8 mouse cellular contexts compared by ENCODE assay signal in the genomic region with DNA sequence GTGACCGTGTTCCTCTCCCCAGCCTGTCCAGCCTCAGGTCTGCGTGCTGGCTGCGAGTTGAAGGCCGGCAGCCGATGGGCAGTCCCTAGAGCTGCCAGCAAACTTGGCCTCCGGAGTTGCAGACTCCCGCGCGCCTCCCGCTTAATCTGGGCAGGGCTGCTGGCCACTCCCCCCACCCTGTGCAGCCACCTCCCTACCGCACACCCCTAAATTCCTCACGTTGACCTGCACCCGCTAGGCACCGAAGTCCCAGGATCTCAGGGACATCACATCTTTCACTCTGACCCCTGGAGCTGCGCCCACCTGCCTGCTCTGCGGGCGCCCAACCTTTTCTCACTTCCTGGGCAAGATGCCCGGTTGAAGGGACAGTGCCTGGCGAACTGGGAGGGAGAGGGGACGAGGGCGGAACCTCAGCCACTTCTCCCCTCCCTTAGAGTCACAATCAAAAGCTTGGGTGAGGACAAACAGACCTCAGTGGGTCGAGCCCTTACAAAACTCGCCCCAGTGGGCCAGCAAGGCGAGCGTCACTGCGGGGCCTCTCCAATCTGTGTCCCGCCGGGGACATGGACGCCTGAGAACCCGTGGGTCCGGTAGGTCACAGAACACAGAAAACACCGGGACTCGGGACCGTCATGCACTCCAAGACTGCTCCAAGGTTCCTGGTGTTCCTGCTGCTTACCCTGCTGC. TPM values are rescaled to one million over a fixed set of nuclear protein-coding genes. Genes with fewer than 3 reads are reported as not detected.
DNase-seq lines count a peak whose midpoint lies in the region; ATAC-seq and TF ChIP-seq lines count a peak whose summit lies in the region.

Gene Col4a4, minus strand, starts transcription at position 137 of the 687 bp plus-strand sequence.
Gene Col4a3, plus strand, starts transcription at position 209 of the 687 bp plus-strand sequence.

- no peak for TF ChIP-seq CTCF in small intestine, adult 2 months (IDR thresholded peaks at IDR 0.05; ENCODE audit: extremely low read depth, insufficient read length, insufficient replicate concordance, low read depth, low read length)

- no peak for TF ChIP-seq POLR2A in small intestine, adult 2 months (IDR thresholded peaks at IDR 0.05; ENCODE audit: low read depth, low read length)

- no peak for ATAC-seq in megakaryocyte, adult 5-6 weeks (ENCODE audit: poor library complexity, severe bottlenecking)
- ATAC-seq in embryonic facial prominence, embryonic 11.5 days (replicated peaks; ENCODE audit: insufficient number of reproducible peaks, low FRiP score, low TSS enrichment, low read depth) = 0 out of 2 replicates have a peak, but pooled peaks have one; percentile 48
- ATAC-seq in heart, embryonic 12.5 days (ENCODE audit: insufficient number of reproducible peaks, low FRiP score) = no peak

- peak within 1 kb of the TSS; percentile 47 for H3K9ac ChIP-seq in embryonic facial prominence, embryonic 11.5 days (replicated peaks; ENCODE audit: low read length)
- peak within 1 kb of the TSS; percentile 65 for H3K9ac ChIP-seq in heart, embryonic 12.5 days

- H3K4me2 ChIP-seq in embryonic facial prominence, embryonic 11.5 days (ENCODE audit: low read depth, low read length) = peak within 1 kb of the TSS; percentile 72
- peak within 1 kb of the TSS; percentile 83 for H3K4me2 ChIP-seq in heart, embryonic 12.5 days

- peak; percentile 14 for DNase-seq in embryonic facial prominence, embryonic 11.5 days (ENCODE audit: low spot score)
- peak; percentile 86 for DNase-seq in kidney, adult 9 months
- DNase-seq in lung, postnatal 14 days = peak; percentile 65
- DNase-seq in thymus, adult 18-20 months = no peak

- H3K27ac ChIP-seq in embryonic facial prominence, embryonic 11.5 days (replicated peaks; ENCODE audit: low read depth, low read length) = no peak within 1 kb of the TSS
- no peak within 1 kb of the TSS for H3K27ac ChIP-seq in heart, embryonic 12.5 days (ENCODE audit: poor library complexity, severe bottlenecking)
- no peak within 1 kb of the TSS for H3K27ac ChIP-seq in small intestine, adult 2 months (ENCODE audit: insufficient read depth, low read depth, low read length)

- peaks cover 16% of the 10 kb centered on the region for H3K4me1 ChIP-seq in megakaryocyte, embryonic 14.5 days
- no peaks in the 10 kb centered on the region for H3K4me1 ChIP-seq in embryonic facial prominence, embryonic 11.5 days (ENCODE audit: control insufficient read depth, insufficient read depth, low read length)
- peaks cover 12% of the 10 kb centered on the region for H3K4me1 ChIP-seq in heart, embryonic 12.5 days (replicated peaks)
- H3K4me1 ChIP-seq in small intestine, adult 2 months (ENCODE audit: control insufficient read depth, insufficient read depth, insufficient read length, low read length) = peaks cover 5% of the 10 kb centered on the region; the same call in 1 of the 2 replicates

- no peaks in the 10 kb centered on the region for H3K36me3 ChIP-seq in megakaryocyte, embryonic 14.5 days (replicated peaks; ENCODE audit: low read length)
- H3K36me3 ChIP-seq in embryonic facial prominence, embryonic 11.5 days (replicated peaks; ENCODE audit: control insufficient read depth, insufficient read depth, low read depth, low read length) = no peaks in the 10 kb centered on the region
- H3K36me3 ChIP-seq in heart, embryonic 12.5 days = no peaks in the 10 kb centered on the region
- no peaks in the 10 kb centered on the region for H3K36me3 ChIP-seq in small intestine, adult 2 months (ENCODE audit: control insufficient read depth, insufficient read depth, low read length)

- 4% methylated on average over 34 of the region's 34 CpGs for WGBS in embryonic facial prominence, embryonic 11.5 days
- WGBS in heart, embryonic 12.5 days = 4% methylated on average over 34 of the region's 34 CpGs
- WGBS in small intestine, adult 2 months = 2% methylated on average over 34 of the region's 34 CpGs

- peaks cover 34% of the 10 kb centered on the region for H3K27me3 ChIP-seq in megakaryocyte, embryonic 14.5 days (replicated peaks)
- peaks cover 14% of the 10 kb centered on the region for H3K27me3 ChIP-seq in embryonic facial prominence, embryonic 11.5 days (ENCODE audit: control insufficient read depth, insufficient read depth, low read length)
- H3K27me3 ChIP-seq in heart, embryonic 12.5 days (replicated peaks) = peaks cover 26% of the 10 kb centered on the region
- no peaks in the 10 kb centered on the region; the same call in 1 of the 2 replicates for H3K27me3 ChIP-seq in small intestine, adult 2 months (ENCODE audit: control insufficient read depth, insufficient read depth, low read length)

- H3K4me3 ChIP-seq in megakaryocyte, embryonic 14.5 days (replicated peaks) = peak within 1 kb of the TSS; percentile 80
- peak within 1 kb of the TSS; percentile 30 for H3K4me3 ChIP-seq in embryonic facial prominence, embryonic 11.5 days (ENCODE audit: low read depth, low read length)
- H3K4me3 ChIP-seq in heart, embryonic 12.5 days = peak within 1 kb of the TSS; percentile 51
- H3K4me3 ChIP-seq in small intestine, adult 2 months (ENCODE audit: low read depth, low read length) = peak within 1 kb of the TSS; percentile 26

- H3K9me3 ChIP-seq in megakaryocyte, embryonic 14.5 days = no peaks in the 10 kb centered on the region
- H3K9me3 ChIP-seq in embryonic facial prominence, embryonic 11.5 days (replicated peaks; ENCODE audit: control insufficient read depth, low read length) = no peaks in the 10 kb centered on the region
- H3K9me3 ChIP-seq in heart, embryonic 12.5 days (replicated peaks) = no peaks in the 10 kb centered on the region

RNA-seq across cellular contexts. Expression of gene Col4a4, which starts in this region (rescaled TPM):
- polyA plus RNA-seq in megakaryocyte, embryonic 14.5 days (2012; ENCODE audit: insufficient read depth, low replicate concordance) = 0.01 TPM in 1 of 2 replicates, not detected in the other
- not detected in 2 replicates for total RNA-seq in megakaryocyte, adult 5-6 weeks (2015)
- total RNA-seq in megakaryocyte, adult 5-6 weeks (2017) = not detected in 2 replicates
- 0.10 and 0.25 TPM in 2 replicates for polyA plus RNA-seq in embryonic facial prominence, embryonic 11.5 days (2014; fragmentation: Nextera tagmentation; extraction: Ambion mirVana)
- polyA plus RNA-seq in heart, embryonic 12.5 days (2016; fragmentation: Nextera tagmentation; extraction: Ambion mirVana) = 0.33 and 0.49 TPM in 2 replicates
- polyA plus RNA-seq in small intestine, adult 2 months (2012; rRNA removed) = 0.06 and 0.08 TPM in 2 replicates

RNA-seq across cellular contexts. Expression of gene Col4a3, which starts in this region (rescaled TPM):
- 0.04 TPM in 1 of 2 replicates, not detected in the other for polyA plus RNA-seq in megakaryocyte, embryonic 14.5 days (2012; ENCODE audit: insufficient read depth, low replicate concordance)
- not detected in 2 replicates for total RNA-seq in megakaryocyte, adult 5-6 weeks (2015)
- total RNA-seq in megakaryocyte, adult 5-6 weeks (2017) = not detected in 2 replicates
- 0.18 and 0.20 TPM in 2 replicates for polyA plus RNA-seq in embryonic facial prominence, embryonic 11.5 days (2014; fragmentation: Nextera tagmentation; extraction: Ambion mirVana)
- polyA plus RNA-seq in heart, embryonic 12.5 days (2016; fragmentation: Nextera tagmentation; extraction: Ambion mirVana) = 0.54 and 0.60 TPM in 2 replicates
- polyA plus RNA-seq in small intestine, adult 2 months (2012; rRNA removed) = 0.20 TPM in 2 replicates

Comparison
In these comparisons a context has a peak if more than half of its experiments do, and no peak if none do; other contexts are left out.
1. Peak in DNase-seq, ATAC-seq, H3K4me3 ChIP-seq, H3K9ac ChIP-seq and H3K4me2 ChIP-seq in embryonic facial prominence, embryonic 11.5 days; RNA of the genes that start here not detected or under 1 TPM.
2. H3K4me3 ChIP-seq: peak in every context shown above with its lines; median percentile 80 in megakaryocyte, embryonic 14.5 days; 51 in heart, embryonic 12.5 days; 30 in embryonic facial prominence, embryonic 11.5 days; 26 in small intestine, adult 2 months.
3. DNase-seq: peak in kidney, adult 9 months (single experiment) and lung, postnatal 14 days (single experiment); none in thymus, adult 18-20 months (0 of 2).